Mouse (Mus musculus): ENCODE data around the gene Uchl4.

DNA sequence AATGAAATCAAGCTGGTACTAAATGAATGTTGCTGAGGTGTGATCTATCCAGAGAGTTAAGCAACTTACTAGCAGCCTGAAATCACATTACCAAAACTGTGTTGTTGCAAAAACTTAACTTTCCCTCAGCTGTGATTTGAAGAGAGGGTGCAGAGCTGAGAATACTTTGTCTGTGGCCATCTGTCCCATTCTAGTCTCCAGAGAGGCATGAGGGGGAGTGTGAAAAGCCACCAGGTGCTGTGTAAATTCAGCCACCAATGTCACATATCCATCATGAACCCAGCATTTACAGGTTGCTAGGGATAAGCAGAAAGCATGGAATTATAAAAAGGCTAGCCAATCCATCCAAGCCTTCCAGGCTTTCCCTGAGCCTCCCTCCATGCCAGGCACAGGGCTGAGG is 6.0 kb upstream of the Uchl4 start:
- TF ChIP-seq GATA1 (IDR thresholded peaks at IDR 0.05; ENCODE audit: borderline replicate concordance, low read length) = no peak
- TF ChIP-seq FLI1 (IDR thresholded peaks at IDR 0.05; ENCODE audit: low read length) = no peak

Measured in megakaryocyte, embryonic 14.5 days (primary cell).